Mouse (Mus musculus): Measurements from ENCODE around the gene Yod1.

The Yod1 gene

DNA sequence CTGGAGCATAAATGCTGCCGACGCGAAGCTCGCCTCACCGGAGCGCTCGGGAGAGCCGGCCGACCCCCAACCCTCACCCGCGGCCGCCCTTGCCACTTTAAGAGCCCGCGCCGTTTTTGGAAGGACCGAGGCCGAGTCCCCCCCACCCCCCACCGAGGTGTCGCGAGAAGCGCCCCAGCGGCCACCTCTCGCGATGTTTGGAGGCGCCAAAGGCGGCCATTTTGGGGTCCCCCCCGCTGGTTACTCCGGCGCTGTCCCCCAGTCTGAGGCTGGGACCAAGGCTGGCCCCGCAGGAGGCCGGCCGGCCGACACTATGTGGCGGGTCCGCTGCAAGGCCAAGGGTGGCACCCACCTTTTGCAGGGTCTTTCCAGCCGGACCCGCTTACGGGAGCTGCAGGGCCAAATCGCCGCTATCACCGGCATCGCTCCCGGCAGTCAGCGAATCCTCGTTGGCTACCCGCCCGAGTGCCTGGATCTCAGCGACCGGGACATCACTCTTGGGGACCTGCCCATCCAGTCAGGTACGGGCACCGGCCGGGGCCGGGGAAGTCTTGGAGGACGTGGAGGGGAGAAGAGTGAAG, at the start of gene Yod1:
Gene Yod1, plus strand, starts transcription at position 37 of the 581 bp plus-strand sequence.
- DNase-seq (ENCODE audit: low read depth, low spot score) = peak; percentile 82

DNA sequence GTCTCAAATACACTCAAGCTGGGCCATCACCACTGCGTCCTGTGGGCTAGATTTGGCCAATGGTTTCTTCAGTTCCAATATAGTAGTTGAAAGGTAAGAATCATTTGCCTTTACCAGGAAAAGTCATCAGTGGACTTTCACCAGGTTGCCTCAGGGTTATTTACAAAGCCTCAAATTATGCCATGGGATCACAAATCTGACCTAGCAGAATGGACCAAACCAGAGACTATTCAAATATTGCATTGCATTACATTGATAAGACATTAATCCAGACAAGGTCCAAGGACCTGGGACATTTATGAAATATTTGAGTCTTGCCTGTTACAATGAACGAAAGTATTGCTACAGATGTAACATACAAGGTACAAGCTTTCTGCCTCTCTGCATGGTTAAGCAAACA, 38.6 kb upstream of the Yod1 start:
- no peak for DNase-seq (ENCODE audit: low read depth, low spot score)

DNA sequence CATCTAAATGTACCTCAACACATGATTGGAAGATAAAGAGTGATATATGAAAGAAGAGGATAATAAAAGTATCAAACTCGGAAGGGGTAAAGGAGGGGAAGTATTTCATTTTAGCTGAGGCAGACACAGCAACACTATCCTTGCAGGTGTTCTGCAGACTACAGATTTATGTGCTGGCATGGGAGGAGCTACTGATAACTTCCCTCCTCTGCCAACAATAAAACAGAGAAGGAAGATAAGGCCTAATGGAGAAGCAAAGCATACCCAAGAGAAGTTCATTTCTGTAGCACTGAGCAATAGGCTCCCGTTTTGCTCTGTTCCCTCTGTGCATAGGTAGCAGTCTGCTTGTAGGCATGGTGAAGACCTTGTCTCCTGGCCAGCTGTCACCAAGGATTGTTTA, 36.1 kb upstream of the Yod1 start:
- no peak for DNase-seq (ENCODE audit: low read depth, low spot score)

DNA sequence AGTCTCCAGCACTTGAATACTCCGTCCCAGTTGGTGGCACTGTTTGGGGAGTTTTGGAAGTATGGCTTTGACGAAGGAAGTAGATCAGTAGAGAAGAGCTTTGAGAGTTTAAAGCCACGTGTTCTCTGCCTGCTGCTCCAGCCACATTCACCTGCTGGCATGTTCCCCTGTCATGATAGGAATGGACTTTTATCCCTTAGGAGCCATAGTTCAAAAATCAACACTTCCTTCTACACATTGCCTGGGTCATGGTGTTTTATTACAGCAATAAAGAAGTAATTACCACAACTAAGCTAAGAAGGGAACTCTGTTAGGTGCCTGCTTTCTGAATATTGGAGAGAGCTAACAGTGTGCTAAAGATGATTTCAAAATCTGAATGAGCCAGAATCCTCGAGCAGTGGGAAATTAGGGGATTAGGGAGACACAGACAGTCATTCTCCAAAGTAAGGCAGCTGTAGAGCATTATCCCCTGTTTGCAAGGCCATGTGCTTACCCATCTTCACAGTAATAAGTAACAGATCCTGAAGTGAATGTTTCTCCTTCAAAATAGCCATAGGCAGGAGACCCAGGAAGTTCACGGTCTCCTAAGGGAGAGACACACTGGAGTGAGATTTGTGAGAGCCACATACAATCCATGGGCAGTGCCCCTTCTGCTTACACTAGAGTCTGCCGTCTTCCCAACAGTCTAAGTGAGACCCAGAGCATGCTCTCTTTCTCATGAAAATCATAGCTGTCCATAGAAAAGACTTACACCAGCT, 35.3 kb upstream of the Yod1 start:
- no peak for DNase-seq (ENCODE audit: low read depth, low spot score)

DNA sequence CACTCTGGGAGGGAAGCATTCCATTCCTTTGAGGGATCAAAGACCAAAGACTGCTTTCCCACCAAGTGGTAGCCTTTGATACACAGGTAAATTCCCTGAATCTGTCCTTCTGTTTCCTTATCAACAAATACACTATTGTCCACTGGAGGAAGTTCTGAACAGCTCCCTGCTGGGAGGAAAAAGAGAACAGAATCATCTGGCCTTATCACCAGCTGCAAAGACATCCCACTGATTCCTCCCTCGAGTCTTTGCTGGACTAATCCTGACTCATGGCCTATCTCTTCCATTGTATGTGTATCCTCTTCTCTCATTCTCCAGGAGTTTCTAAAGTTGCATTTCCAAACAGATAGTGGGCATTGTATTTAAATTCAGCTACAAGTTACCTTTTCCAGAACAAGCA, 33.2 kb upstream of the Yod1 start:
- DNase-seq (ENCODE audit: low read depth, low spot score) = no peak

DNA sequence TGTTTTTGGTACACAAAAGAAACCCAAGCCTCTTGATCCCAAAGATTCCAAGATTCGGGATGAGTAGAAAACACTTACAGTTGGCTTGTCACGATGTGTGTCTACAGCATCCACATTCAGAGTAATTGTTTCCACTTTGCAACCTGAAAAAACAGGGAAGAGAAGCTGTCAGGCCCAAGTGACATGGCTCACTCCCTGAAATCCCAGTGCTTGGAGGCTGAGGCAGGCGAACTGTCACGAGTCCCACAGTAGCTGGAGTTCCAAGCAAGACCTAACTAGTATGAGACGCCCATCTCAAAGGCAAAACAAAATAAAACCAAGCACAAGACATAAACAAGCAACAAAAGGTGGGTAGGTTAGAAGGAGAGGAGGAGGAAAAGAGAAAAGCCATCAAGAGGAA, 18.5 kb upstream of the Yod1 start:
- DNase-seq (ENCODE audit: low read depth, low spot score) = no peak

DNA sequence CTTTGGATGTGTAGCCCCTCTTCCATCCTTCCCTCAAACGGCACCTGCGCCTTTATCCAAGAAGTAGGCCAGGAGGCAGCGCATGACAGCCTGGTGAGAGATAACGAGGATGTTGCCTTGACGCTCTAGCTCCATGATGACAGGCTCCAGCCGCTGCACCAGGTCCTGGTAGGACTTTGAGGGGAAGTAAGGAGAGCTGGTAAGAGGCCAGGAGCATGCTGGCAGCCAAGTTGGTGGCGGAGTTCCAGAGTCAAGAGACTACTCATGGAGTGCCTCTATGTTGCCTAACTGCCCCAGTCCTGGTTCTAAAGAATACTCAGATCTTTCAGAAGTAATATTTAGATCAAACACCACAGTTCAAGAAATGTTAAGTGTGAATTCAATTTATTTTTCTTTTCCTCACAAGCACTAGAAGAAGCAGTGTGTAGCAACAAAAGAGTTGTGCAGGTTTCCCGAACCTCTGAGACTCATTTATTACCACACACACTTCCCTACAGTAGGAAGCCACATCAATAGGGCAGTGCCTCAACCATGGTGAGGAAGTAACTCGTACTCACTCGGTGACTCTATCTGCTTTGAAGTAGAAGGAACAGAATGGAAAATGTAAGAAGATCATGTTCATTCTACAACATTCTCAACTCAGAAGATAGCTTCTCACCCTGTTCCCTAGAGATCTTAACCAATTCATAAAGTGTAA, 17.0 kb upstream of the Yod1 start:
- DNase-seq (ENCODE audit: low read depth, low spot score) = no peak

DNA sequence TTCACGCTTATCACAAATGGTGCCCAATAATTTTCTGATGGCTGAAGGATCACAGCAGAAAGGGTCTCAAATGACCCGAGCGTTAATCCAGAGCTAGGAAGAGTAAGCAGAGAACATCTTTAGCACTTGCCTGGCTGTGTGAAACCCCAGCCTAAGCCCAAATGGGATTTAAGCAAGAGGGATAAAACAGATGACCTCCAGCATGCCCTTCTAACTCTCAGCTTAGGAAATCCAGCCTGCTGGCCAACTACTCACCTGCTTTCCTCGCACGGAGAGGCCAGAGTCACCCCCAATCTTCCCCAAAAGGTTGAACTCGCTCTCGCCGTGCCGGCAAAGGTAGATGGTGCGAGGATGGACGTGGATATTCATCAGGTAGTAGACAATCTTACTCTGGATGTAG, 15.2 kb upstream of the Yod1 start:
- peak; percentile 78 for DNase-seq (ENCODE audit: low read depth, low spot score)

DNA sequence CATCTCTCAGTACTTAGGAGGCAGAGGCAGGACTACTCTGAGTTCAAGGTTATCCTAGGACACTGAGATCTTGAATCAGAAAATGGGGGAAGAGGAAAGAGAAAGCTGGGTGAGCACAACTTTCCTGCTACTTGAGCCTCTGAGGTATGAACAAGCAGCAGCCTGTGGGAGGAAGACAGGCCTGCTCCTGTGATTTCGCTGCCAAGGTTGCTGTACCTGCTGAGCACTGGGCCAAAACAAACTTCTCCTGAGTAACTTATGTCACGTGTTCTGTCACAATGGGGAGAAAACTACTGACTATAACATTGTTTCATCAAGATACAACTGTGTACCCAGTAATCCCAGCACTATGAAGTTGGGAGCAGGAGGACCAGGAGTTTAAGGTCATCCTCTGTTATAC, 13.5 kb upstream of the Yod1 start:
- no peak for DNase-seq (ENCODE audit: low read depth, low spot score)

DNA sequence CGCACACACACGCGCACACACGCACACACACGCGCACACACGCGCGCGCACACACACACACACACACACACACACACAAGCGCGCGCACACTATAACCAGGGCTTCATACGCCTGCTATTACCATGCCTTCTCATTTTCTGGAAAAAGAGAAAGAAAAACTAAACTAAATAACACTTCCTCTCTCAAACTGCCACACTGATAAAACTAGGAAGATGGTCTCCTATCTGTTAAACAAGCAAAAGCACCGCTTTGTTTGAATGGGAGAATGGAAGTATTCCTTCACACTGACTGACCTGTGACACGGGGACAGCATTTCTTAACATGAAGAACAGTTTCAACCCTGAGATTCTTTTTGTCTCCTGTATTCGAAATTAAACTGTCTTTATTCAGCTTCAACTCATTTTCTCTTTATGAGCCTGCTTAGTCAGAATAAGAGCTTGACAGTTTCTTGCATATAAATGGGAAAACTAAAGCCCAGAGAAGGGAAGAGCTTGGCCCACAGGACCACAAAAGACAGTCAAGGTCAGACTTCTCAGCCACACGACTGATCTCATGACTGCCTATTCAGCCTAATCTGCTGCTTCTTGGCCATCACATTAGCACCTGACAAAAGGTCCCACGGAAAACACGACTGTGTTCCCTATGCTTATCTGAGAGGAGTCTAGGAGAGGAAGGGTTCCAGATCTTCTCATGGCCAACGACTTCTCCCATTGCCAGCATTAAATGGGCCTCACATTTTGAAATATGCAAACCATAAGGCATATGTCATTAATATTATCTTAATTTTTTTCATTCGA, 6.6 kb upstream of the Yod1 start:
- DNase-seq (ENCODE audit: low read depth, low spot score) = no peak

DNA sequence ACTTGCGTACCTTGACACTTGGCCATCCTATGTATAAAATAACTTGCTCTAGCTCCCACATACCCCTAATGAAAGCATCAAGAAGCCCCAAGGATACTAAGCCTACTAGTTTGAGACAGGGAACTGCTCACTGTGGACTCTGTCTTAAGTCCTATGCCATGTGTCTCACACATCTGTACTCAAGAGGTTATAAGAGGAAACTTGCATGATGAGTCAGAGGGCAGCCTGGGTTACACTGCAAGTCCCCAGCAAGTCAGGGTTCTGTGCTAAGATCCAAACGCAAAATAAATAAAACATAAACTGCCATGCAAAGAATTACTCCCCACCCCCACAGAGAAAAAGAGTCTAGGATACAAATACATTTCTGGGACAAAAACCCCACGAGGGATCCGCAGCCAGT, 3.1 kb upstream of the Yod1 start:
- no peak for DNase-seq (ENCODE audit: low read depth, low spot score)

DNA sequence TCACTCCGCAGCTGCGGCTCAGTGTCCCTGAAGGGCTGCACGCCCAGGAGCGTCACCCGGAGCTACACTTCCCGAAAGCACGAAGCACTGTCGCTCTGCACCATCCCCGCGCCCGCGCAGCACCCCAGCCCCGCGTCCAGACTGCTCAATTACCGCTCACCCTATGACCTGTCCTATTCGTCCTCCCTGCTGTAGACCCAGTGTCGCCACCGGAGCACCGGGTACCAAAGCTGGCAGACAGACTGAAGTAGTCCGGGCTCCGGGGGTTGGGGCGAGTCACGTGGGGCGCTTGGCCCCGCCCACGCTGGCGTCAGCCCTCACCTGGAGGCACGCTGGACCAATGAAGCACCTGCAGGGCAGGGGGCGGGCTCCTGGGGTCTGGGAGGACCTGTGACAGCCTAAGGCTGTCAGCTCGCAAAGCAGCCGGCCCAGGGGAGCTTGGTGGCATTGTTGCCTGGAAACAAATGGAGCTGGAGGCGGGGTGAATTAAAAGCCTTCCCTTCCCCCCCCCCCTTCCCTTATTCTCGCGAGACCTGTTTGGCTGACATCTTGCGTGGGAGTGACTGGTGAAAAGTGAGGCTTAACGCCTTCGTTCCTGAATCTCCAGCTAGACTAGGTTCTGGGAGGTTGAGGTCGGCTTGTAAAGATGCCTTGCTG, 1.4 kb upstream of the Yod1 start, which contains the start of gene Gm29427:
Gene Gm29427, minus strand, starts transcription at position 239 of the 657 bp plus-strand sequence.
- DNase-seq (ENCODE audit: low read depth, low spot score) = peak; percentile 97

DNA sequence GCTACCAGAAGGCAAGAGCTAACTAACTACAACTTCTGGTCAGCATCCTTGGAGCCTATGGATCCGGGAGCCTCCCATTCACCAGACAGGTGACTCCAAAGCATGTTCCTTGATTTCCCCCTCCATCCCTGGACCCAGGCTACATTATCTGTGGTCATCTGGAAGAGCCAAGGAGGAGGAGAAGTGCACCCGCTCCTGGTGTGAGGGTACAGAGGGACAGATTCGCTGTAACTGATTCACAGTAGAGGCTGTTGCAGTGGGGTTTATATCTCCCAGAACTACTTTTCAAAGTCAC, 962 bp upstream of the Yod1 start:
- DNase-seq (ENCODE audit: low read depth, low spot score) = no peak

DNA sequence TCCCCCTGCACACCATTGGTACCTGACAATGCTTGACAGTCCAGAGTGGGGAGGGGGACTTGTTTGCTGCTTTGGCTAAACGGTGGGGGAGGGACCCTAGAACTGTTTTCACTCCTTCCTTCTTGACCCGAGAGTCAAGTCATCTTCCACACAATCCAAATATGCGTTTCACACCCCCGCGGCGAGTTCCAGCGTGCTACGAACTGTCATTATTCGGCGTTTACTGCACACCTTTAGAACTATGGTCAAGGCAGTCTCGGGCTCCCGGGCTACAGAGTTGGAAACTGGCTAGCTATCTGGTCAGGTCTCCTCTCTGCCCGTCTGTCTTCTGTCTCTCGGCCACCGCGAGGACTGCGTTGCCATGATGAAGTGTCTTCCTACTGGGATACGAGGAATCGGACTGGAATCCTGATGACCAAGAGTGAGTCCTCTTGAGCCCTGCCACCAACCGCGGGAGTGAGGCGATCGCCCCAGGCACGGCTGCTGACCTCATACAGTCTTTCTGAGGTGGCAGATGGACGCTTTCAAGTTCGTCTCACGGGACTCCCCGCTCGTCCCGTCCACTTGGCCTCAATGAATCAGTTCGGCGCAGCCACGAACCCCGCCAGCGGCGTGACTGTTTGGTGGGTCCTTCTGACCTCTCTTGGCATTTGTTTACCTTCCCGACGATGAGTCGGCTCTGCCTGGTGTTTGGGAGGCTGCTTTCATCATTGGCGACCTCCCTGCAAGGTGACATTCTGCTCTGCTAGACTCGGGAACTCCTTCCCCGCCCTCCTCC, 425 bp upstream of the Yod1 start:
- no peak for DNase-seq (ENCODE audit: low read depth, low spot score)

DNA sequence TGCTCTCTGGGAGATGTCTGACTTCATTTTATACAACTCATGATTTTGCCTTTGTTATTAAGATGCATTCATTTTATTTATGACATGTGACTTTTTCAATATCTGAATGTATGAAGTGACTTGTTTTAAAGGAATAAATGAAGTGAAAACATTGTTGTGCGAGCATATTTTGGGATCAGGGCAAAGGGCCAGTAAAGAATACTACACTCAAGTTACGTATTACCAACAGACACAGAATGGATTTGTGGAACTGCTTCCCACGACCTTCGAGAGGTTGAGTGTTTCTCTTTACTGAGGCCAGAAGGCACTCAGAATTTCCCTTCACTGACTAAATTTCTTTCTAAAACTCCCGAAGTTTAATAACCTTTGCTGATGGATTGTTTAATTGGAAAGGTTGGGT, 7.1 kb downstream of the Yod1 start:
- DNase-seq (ENCODE audit: low read depth, low spot score) = no peak

DNA sequence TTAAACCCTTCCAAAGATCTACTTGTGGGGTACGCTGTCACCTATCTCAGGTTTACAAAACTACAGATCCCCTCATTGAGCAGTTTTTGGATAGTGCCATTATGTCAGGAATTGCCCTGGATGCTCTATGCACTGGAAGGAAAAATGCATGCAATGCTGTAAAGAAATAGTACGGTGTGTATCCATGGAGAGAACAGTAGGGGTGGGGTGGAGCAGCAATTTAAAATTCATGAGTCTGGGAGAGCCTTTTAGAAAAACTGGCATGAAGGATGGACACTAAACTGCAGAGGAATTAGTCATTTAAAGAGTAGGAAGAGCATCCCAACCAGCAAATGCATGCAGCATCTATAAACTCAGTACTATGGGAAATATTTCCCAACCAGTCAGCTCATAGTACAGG, 9.3 kb downstream of the Yod1 start:
- no peak for DNase-seq (ENCODE audit: low read depth, low spot score)

DNA sequence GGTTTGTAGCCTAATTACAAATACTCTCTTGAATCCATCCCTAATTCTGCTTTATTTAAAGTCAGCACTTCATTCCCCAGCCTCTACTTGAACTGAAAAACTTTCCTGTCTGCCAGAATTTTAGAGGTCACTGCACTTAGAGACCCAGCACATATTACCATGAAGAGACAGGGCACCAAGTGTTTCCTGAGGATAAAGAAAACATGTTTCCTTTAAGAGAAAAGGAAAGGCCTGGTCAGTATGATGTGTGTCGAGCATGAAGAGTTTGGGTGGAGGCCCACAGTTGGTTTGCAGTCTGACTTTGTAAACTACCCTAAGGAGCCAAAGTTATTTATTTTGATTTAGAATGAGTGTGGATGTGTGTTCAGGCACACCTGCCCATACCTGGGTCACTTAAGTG, 10.9 kb downstream of the Yod1 start:
- DNase-seq (ENCODE audit: low read depth, low spot score) = no peak

DNA sequence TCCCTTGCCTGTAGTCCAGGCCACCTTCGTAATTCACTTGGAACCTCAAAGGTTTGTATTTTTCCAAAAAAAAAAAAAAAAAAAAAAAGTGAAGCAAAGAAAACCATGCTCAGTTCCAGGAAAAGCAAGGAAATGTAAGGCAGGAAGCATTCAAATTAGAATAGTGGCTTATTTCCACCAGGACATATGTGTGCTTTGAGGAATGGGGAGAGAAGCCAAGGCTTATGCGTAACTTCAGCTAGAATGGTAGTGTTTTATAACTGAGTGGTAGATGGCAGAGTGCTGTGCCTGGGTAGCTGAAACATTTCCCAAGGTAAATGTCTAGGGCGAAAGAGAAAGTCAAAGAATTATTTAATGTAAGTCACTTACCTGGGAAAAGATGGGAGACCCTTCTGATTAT, 11.6 kb downstream of the Yod1 start:
- no peak for DNase-seq (ENCODE audit: low read depth, low spot score)

DNA sequence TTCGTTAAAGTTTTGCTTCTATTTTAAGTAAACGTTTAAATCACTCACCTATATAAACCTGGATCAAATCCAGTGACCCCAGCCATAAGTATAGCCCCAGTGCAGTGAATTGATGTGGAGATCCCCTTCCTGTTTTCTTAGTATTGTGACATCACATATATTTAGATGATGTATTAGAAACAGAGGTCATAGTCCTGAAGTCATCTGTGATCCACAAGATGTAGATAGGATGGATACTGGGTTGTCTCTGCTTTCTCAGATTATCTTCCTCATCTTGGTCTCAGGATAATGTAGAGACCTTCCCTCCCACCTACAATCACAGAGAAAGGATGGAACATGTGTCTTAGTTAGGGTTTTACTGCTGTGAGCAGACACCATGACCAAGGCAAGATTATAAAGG, 12.0 kb downstream of the Yod1 start, which contains the start of gene Pfkfb2:
Gene Pfkfb2, minus strand, starts transcription at position 101 of the 400 bp plus-strand sequence.
- DNase-seq (ENCODE audit: low read depth, low spot score) = no peak

DNA sequence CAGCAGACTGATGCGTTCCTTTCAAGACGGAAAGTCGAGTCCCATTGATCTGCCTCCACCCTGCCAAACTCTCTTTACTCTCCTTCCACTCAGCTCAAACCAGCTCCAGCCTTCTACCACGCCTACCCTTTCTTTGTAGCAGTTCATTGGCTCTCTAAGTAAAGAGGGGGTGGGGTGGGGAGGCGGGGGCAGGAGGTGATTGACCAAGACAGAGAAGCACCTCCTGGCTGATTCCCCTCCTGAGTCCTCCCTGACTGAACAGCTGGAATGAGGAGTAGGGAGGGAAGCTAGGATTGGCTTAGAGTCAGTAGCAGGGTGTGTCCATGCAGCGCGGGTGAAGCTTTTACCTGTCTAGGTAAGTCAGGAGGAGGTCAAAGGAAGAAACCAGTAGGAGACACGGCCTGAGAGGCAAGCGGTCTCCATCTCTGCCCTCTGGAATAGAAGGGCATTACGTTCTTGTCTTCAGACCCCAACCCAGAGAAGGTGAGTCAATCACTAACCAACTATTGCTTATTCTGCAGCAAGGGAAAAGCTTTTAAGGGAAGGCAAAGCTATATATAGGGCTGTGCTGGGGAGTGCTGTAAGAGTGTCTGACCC, 14.7 kb downstream of the Yod1 start, which contains the start of gene AA986860:
Gene AA986860, plus strand, starts transcription at position 236 of the 597 bp plus-strand sequence.
- no peak for DNase-seq (ENCODE audit: low read depth, low spot score)
